Mouse (Mus musculus) CH12.LX (cell line): Measurements from ENCODE around the gene Gpr39. TPM values are rescaled to one million over a fixed set of nuclear protein-coding genes. Genes with fewer than 3 reads are reported as not detected.

Experiments
- DNase-seq: peaks from one replicate; pipeline ENCODE4 v3.0.0-alpha.2; 2013; ENCODE audit errors: extremely low read depth
- H3K27ac ChIP-seq: 2 replicates; pipeline ENCODE4 v1.5.1; 2012; ENCODE audit warnings: low read depth, mild to moderate bottlenecking, control low read depth, moderate library complexity; ENCODE audit not compliant: insufficient read depth
- H3K27me3 ChIP-seq: replicated peaks from 2 replicates; pipeline ENCODE3; 2012; ENCODE audit warnings: inconsistent platforms
- H3K36me3 ChIP-seq, 2 experiments: replicated peaks in 1 of 2; 2 replicates each; pipeline versions ENCODE3 to v1.6.1; 2012; ENCODE audit warnings: inconsistent platforms in 1 of 2, low read length in 1 of 2, mild to moderate bottlenecking in 1 of 2, mixed read lengths in 1 of 2, moderate library complexity in 1 of 2; ENCODE audit not compliant: control insufficient read depth in 1 of 2, insufficient read depth in 1 of 2
- H3K4me1 ChIP-seq, 2 experiments: 2 replicates each; pipeline ENCODE4 v1.6.1; 2012; ENCODE audit warnings: inconsistent platforms in 1 of 2, moderate library complexity in 1 of 2; ENCODE audit not compliant: insufficient read depth in 2 of 2, control insufficient read depth in 1 of 2
- H3K4me2 ChIP-seq: 2 replicates; pipeline ENCODE4 v1.6.1; 2012; ENCODE audit warnings: low read depth, mild to moderate bottlenecking, control low read depth; ENCODE audit not compliant: poor library complexity, insufficient read depth, severe bottlenecking
- H3K4me3 ChIP-seq, 3 experiments: fragments of 150-350 bp in 1 of 3; sonication (generic) in 1 of 3; replicated peaks in 1 of 3; 2 replicates each; pipeline versions ENCODE3 to v1.5.1; 2011 to 2012; ENCODE audit warnings: low read depth in 2 of 3, low read length in 2 of 3, mild to moderate bottlenecking in 2 of 3, moderate library complexity in 2 of 3, control low read depth in 1 of 3, improper control_type of control experiment in 1 of 3, inconsistent platforms in 1 of 3, mixed read lengths in 1 of 3; ENCODE audit not compliant: poor library complexity in 1 of 3
- H3K79me2 ChIP-seq: replicated peaks from 2 replicates; pipeline ENCODE4 v1.6.1; 2012; ENCODE audit warnings: mild to moderate bottlenecking, moderate library complexity; ENCODE audit not compliant: control insufficient read depth, poor library complexity, insufficient read depth, severe bottlenecking; ENCODE audit errors: extremely low read depth
- H3K9ac ChIP-seq: 2 replicates; pipeline ENCODE4 v1.6.1; 2012; ENCODE audit warnings: low read depth, mild to moderate bottlenecking, control low read depth, moderate library complexity; ENCODE audit not compliant: insufficient read depth
- H3K9me3 ChIP-seq: replicated peaks from 2 replicates; pipeline ENCODE3; 2012; ENCODE audit warnings: low read length, inconsistent platforms, mixed read lengths
- CTCF ChIP-seq, 2 experiments: IDR thresholded peaks in 1 of 2; conservative IDR thresholded peaks in 1 of 2; 2 replicates each; pipeline ENCODE4 v1.5.1; 2011 to 2012; ENCODE audit warnings: low read depth in 2 of 2, low read length in 2 of 2, improper control_type of control experiment in 1 of 2, inconsistent platforms in 1 of 2, mild to moderate bottlenecking in 1 of 2, moderate library complexity in 1 of 2
- E2F4 ChIP-seq: IDR thresholded peaks from 2 replicates; pipeline ENCODE4 v1.6.1; 2011; ENCODE audit warnings: low read depth, low read length, improper control_type of control experiment; ENCODE audit not compliant: insufficient replicate concordance
- EP300 ChIP-seq: IDR thresholded peaks from 2 replicates; pipeline ENCODE4 v1.6.1; 2011; ENCODE audit warnings: low read length, improper control_type of control experiment
- GABPA ChIP-seq: IDR thresholded peaks from 2 replicates; pipeline ENCODE4 v1.6.1; 2012; ENCODE audit warnings: low read depth, low read length, improper control_type of control experiment, inconsistent platforms; ENCODE audit not compliant: insufficient replicate concordance
- JUN ChIP-seq: IDR thresholded peaks from 2 replicates; pipeline ENCODE4 v1.6.1; 2011; ENCODE audit warnings: low read depth, mild to moderate bottlenecking, low read length, improper control_type of control experiment, moderate library complexity; ENCODE audit not compliant: insufficient read depth
- JUND ChIP-seq: conservative IDR thresholded peaks from 2 replicates; pipeline ENCODE4 v1.6.1; 2011; ENCODE audit warnings: low read depth, low read length, improper control_type of control experiment
- MAFK ChIP-seq: IDR thresholded peaks from 2 replicates; pipeline ENCODE4 v1.6.1; 2011; ENCODE audit warnings: low read length, improper control_type of control experiment; ENCODE audit not compliant: insufficient replicate concordance
- MAX ChIP-seq: IDR thresholded peaks from 2 replicates; pipeline ENCODE4 v1.6.1; 2011; ENCODE audit warnings: low read length, improper control_type of control experiment
- MAZ ChIP-seq: IDR thresholded peaks from 2 replicates; pipeline ENCODE4 v1.6.1; 2012; ENCODE audit warnings: low read depth, mild to moderate bottlenecking, inconsistent platforms, low read length, improper control_type of control experiment, moderate library complexity
- MXI1 ChIP-seq: IDR thresholded peaks from 2 replicates; pipeline ENCODE4 v1.6.1; 2011; ENCODE audit warnings: mild to moderate bottlenecking, low read depth, low read length, improper control_type of control experiment
- MYC ChIP-seq: IDR thresholded peaks from 2 replicates; pipeline ENCODE4 v1.6.1; 2011; ENCODE audit warnings: low read depth, mild to moderate bottlenecking, improper control_type of control experiment, low read length
- NRF1 ChIP-seq: IDR thresholded peaks from 2 replicates; pipeline ENCODE4 v1.6.1; 2014; ENCODE audit warnings: low read depth, mild to moderate bottlenecking, inconsistent platforms, low read length, improper control_type of control experiment, moderate library complexity
- PAX5 ChIP-seq: IDR thresholded peaks from 2 replicates; pipeline ENCODE4 v1.6.1; 2012; ENCODE audit warnings: low read length, inconsistent platforms, mixed read lengths
- POLR2AphosphoS2 ChIP-seq: IDR thresholded peaks from 2 replicates; pipeline ENCODE4 v1.6.1; 2011; ENCODE audit warnings: low read depth, low read length, improper control_type of control experiment
- SIN3A ChIP-seq: IDR thresholded peaks from 2 replicates; pipeline ENCODE4 v1.6.1; 2012; ENCODE audit warnings: low read length, improper control_type of control experiment, inconsistent platforms
- TBP ChIP-seq: conservative IDR thresholded peaks from 2 replicates; pipeline ENCODE4 v1.6.1; 2011; ENCODE audit warnings: low read depth, low read length, improper control_type of control experiment
- ZKSCAN1 ChIP-seq: IDR thresholded peaks from 2 replicates; pipeline ENCODE4 v1.6.1; 2012; ENCODE audit warnings: low read depth, inconsistent platforms, low read length, improper control_type of control experiment, borderline replicate concordance
- ZMIZ1 ChIP-seq: IDR thresholded peaks from 2 replicates; pipeline ENCODE4 v1.6.1; 2012; ENCODE audit warnings: low read depth, mild to moderate bottlenecking, inconsistent platforms, low read length, improper control_type of control experiment
- ZNF384 ChIP-seq: IDR thresholded peaks from 2 replicates; pipeline ENCODE4 v1.6.1; 2012; ENCODE audit warnings: low read depth, low read length, improper control_type of control experiment, inconsistent platforms
- dilution Hi-C: fragments of 300-500 bp; cut with MboI; formaldehyde crosslinking; loops from 2 replicates; pipeline ENCODE4 v1.14.3; 2020; ENCODE audit warnings: low sequenced_read_pairs; ENCODE audit not compliant: extremely low pct_unique_long_range_greater_than_20kb, extremely low pct_ligation_motif_present
- in situ Hi-C: fragments of 300-500 bp; cut with MboI; formaldehyde crosslinking; loops from 3 replicates; pipeline ENCODE4 v1.14.3; 2019; ENCODE audit warnings: low sequenced_read_pairs, low pct_ligation_motif_present, low pct_unique_long_range_greater_than_20kb, mixed read lengths
- polyA plus RNA-seq: library from polyadenylated mRNA; unstranded; fragments of >175 nt; gene quantifications from 2 replicates; pipeline ENCODE4 v1.2.1, GENCODE M21; 2012; ENCODE audit warnings: low read depth; ENCODE audit not compliant: insufficient read length
- total RNA-seq, 2 experiments: library from RNA; depleted of rRNA; stranded (reverse); fragments of 300-350 nt in 1 of 2; fragments of >200 nt in 1 of 2; gene quantifications; 2 replicates each; pipeline ENCODE4 v1.2.3; 2012 to 2014

Gpr39 gene
- total and polyA plus RNA-seq, 3 experiments, result not detected

GRCm38 (mm10) chr1:125893158-125893557, 216.4 kb downstream of the Gpr39 start:
- H3K4me1 ChIP-seq, result no peaks in the 10 kb centered on the region
- peaks cover 80% of the 10 kb centered on the region for H3K9me3 ChIP-seq
- in situ Hi-C loops, result no loop called here
- dilution Hi-C loops, result no loop called here
- no peak overlapping the region for H3K9ac ChIP-seq
- H3K4me2 ChIP-seq, result no peak overlapping the region
- no peaks in the 10 kb centered on the region for H3K27me3 ChIP-seq
- no peaks in the 10 kb centered on the region for H3K36me3 ChIP-seq
- TF ChIP-seq GABPA (no peak), SIN3A (no peak), MAFK (no peak), JUND (no peak), MAX (no peak), NRF1 (no peak)
- DNase-seq, result no peak
- no peak overlapping the region for H3K27ac ChIP-seq
- H3K79me2 ChIP-seq, result no peaks in the 10 kb centered on the region
- H3K4me3 ChIP-seq, result no peak overlapping the region

GRCm38 (mm10) chr1:125910211-125910870, 233.5 kb downstream of the Gpr39 start:
- in situ Hi-C loops, result no loop called here
- H3K9me3 ChIP-seq, result peaks cover 68% of the 10 kb centered on the region
- H3K4me1 ChIP-seq, result no peaks in the 10 kb centered on the region
- H3K9ac ChIP-seq, result no peak overlapping the region
- TF ChIP-seq CTCF (conservative IDR thresholded peaks at IDR 0.05 in 1 of 2, IDR thresholded peaks at IDR 0.05 in 1 of 2; ENCODE audit: low read depth in 2 of 2, low read length in 2 of 2) (no peak), MAFK (no peak), JUND (no peak), GABPA (no peak), MAZ (no peak), EP300 (no peak), POLR2AphosphoS2 (no peak), MYC (no peak), JUN (no peak), E2F4 (no peak), MXI1 (no peak), ZNF384 (no peak), TBP (no peak), ZMIZ1 (no peak), PAX5 (no peak), ZKSCAN1 (no peak)
- no peaks in the 10 kb centered on the region for H3K27me3 ChIP-seq
- dilution Hi-C loops, result no loop called here
- no peaks in the 10 kb centered on the region for H3K36me3 ChIP-seq
- H3K4me3 ChIP-seq, result no peak overlapping the region
- H3K27ac ChIP-seq, result no peak overlapping the region
- DNase-seq, result no peak
- no peaks in the 10 kb centered on the region for H3K79me2 ChIP-seq
- H3K4me2 ChIP-seq, result no peak overlapping the region
